Mouse (Mus musculus) neural tube, embryonic 13.5 days (tissue): ENCODE data around the gene Pih1d1. TPM values are rescaled to one million over a fixed set of nuclear protein-coding genes. Genes with fewer than 3 reads are reported as not detected.

Experiments
- ATAC-seq: fragments of 200-750 bp; cut with Nextera tagmentation; 2 replicates; pipeline ENCODE4 v1.8.0; 2017; ENCODE audit warnings: low read depth, mild to moderate bottlenecking, moderate TSS enrichment, moderate library complexity
- H3K27ac ChIP-seq: fragments of 300-500 bp; sonication (generic); replicated peaks from 2 replicates; pipeline ENCODE4 v1.5.1; 2015; ENCODE audit warnings: moderate library complexity, mild to moderate bottlenecking, inconsistent platforms
- H3K27me3 ChIP-seq: fragments of 300-500 bp; sonication (generic); 2 replicates; pipeline ENCODE4 v1.6.1; 2015; ENCODE audit warnings: mild to moderate bottlenecking, inconsistent platforms
- H3K36me3 ChIP-seq: fragments of 300-500 bp; sonication (generic); 2 replicates; pipeline ENCODE4 v1.6.1; 2015; ENCODE audit warnings: mild to moderate bottlenecking, inconsistent platforms
- H3K4me1 ChIP-seq: fragments of 300-500 bp; sonication (generic); replicated peaks from 2 replicates; pipeline ENCODE4 v1.6.1; 2015; ENCODE audit warnings: inconsistent platforms
- H3K4me2 ChIP-seq: fragments of 300-500 bp; sonication (generic); 2 replicates; pipeline ENCODE4 v1.6.1; 2015; ENCODE audit warnings: inconsistent platforms, mild to moderate bottlenecking, moderate library complexity
- H3K4me3 ChIP-seq: fragments of 300-500 bp; sonication (generic); 2 replicates; pipeline ENCODE4 v1.5.1; 2015; ENCODE audit warnings: mild to moderate bottlenecking, inconsistent platforms
- H3K9ac ChIP-seq: fragments of 300-500 bp; sonication (generic); 2 replicates; pipeline ENCODE4 v1.6.1; 2015; ENCODE audit warnings: moderate library complexity, mild to moderate bottlenecking, inconsistent platforms
- H3K9me3 ChIP-seq: fragments of 300-500 bp; sonication (generic); 2 replicates; pipeline ENCODE4 v1.6.1; 2016; ENCODE audit warnings: inconsistent platforms
- WGBS: fragments of 180-500 bp; shearing (Covaris S2); methylation state at CpG from one replicate; pipeline ENCODE4 v1.1.7; 2015; 5-methylcytosine and 5-hydroxymethylcytosine counted together
- polyA plus RNA-seq: library from polyadenylated mRNA; unstranded; fragments of >200 nt; fragmentation: Nextera tagmentation; extraction: Ambion mirVana; gene quantifications from 2 replicates; pipeline ENCODE4 v1.2.1, GENCODE M21; 2015

The Pih1d1 gene
- polyA plus RNA-seq, 1 experiment from 2014 or later: 91.9 TPM

- 18% methylated on average over 8 of the region's 8 CpGs for WGBS
- peak overlapping the region; percentile 5; the same call in 1 of the 2 replicates for H3K9ac ChIP-seq
Observed at GRCm38 (mm10) chr7:45191803-45192363, 37.8 kb downstream of the Pih1d1 start.

GRCm38 (mm10) chr7:45192585-45193310, 38.6 kb downstream of the Pih1d1 start:
- ATAC-seq: no peak
- Histone ChIP-seq H3K27ac (no peak overlapping the region), H3K4me1 (peaks cover 6% of the 10 kb centered on the region; the same call in 1 of the 2 replicates), H3K4me2 (no peak overlapping the region), H3K9me3 (no peaks in the 10 kb centered on the region), H3K36me3 (no peaks in the 10 kb centered on the region), H3K9ac (no peak overlapping the region), H3K4me3 (no peak overlapping the region), H3K27me3 (peaks cover 23% of the 10 kb centered on the region)
- 87% methylated on average over 7 of the region's 7 CpGs for WGBS

More at GRCm38 (mm10) chr7:45191803-45192363, 37.8 kb downstream of the Pih1d1 start:
- H3K27ac ChIP-seq: no peak overlapping the region
- ATAC-seq: no peak
- H3K27me3 ChIP-seq: peaks cover 24% of the 10 kb centered on the region
- no peak overlapping the region for H3K4me3 ChIP-seq
- H3K4me1 ChIP-seq: peaks cover 6% of the 10 kb centered on the region; the same call in 1 of the 2 replicates
- H3K36me3 ChIP-seq: no peaks in the 10 kb centered on the region
- H3K4me2 ChIP-seq: no peak overlapping the region
- H3K9me3 ChIP-seq: no peaks in the 10 kb centered on the region

GRCm38 (mm10) chr7:45193406-45193805, 39.3 kb downstream of the Pih1d1 start:
- Histone ChIP-seq H3K27me3 (peaks cover 19% of the 10 kb centered on the region), H3K36me3 (no peaks in the 10 kb centered on the region), H3K27ac (no peak overlapping the region), H3K9ac (0 out of 2 replicates have a peak overlapping the region, but pooled peaks have one; percentile 17), H3K4me1 (peaks cover 12% of the 10 kb centered on the region; the same call in 1 of the 2 replicates), H3K4me3 (no peak overlapping the region), H3K4me2 (no peak overlapping the region), H3K9me3 (no peaks in the 10 kb centered on the region)
- ATAC-seq: no peak
- WGBS: 65% methylated on average over 5 of the region's 5 CpGs

GRCm38 (mm10) chr7:45193871-45194785, 40.0 kb downstream of the Pih1d1 start:
- ATAC-seq: no peak
- Histone ChIP-seq H3K4me3 (no peak overlapping the region), H3K36me3 (no peaks in the 10 kb centered on the region), H3K9me3 (no peaks in the 10 kb centered on the region), H3K27me3 (peaks cover 16% of the 10 kb centered on the region), H3K9ac (no peak overlapping the region), H3K4me2 (no peak overlapping the region), H3K27ac (no peak overlapping the region), H3K4me1 (peaks cover 12% of the 10 kb centered on the region; the same call in 1 of the 2 replicates)
- 75% methylated on average over 17 of the region's 17 CpGs for WGBS

- no peak overlapping the region for H3K4me3 ChIP-seq
- H3K4me2 ChIP-seq: no peak overlapping the region
- peaks cover 7% of the 10 kb centered on the region; the same call in 1 of the 2 replicates for H3K27me3 ChIP-seq
- no peaks in the 10 kb centered on the region for H3K36me3 ChIP-seq
- no peaks in the 10 kb centered on the region for H3K9me3 ChIP-seq
- no peak overlapping the region for H3K27ac ChIP-seq
- peaks cover 12% of the 10 kb centered on the region; the same call in 1 of the 2 replicates for H3K4me1 ChIP-seq
- no peak for ATAC-seq
- WGBS: 66% methylated on average over 13 of the region's 13 CpGs
- H3K9ac ChIP-seq: 0 out of 2 replicates have a peak overlapping the region, but pooled peaks have one; percentile 12
Observed at GRCm38 (mm10) chr7:45195341-45196175, 41.5 kb downstream of the Pih1d1 start.

- no peak for ATAC-seq
- Histone ChIP-seq H3K36me3 (no peaks in the 10 kb centered on the region), H3K9me3 (no peaks in the 10 kb centered on the region), H3K4me2 (no peak overlapping the region), H3K4me3 (no peak overlapping the region), H3K27ac (no peak overlapping the region), H3K9ac (no peak overlapping the region), H3K4me1 (peaks cover 12% of the 10 kb centered on the region; the same call in 1 of the 2 replicates), H3K27me3 (peaks cover 7% of the 10 kb centered on the region; the same call in 1 of the 2 replicates)
- WGBS: 91% methylated on average over 4 of the region's 4 CpGs
Observed at GRCm38 (mm10) chr7:45196176-45196535, 42.1 kb downstream of the Pih1d1 start.

GRCm38 (mm10) chr7:45196994-45197393, 42.9 kb downstream of the Pih1d1 start:
- Histone ChIP-seq H3K4me2 (no peak overlapping the region), H3K27me3 (peaks cover 4% of the 10 kb centered on the region; the same call in 1 of the 2 replicates), H3K4me3 (no peak overlapping the region), H3K9ac (no peak overlapping the region), H3K36me3 (no peaks in the 10 kb centered on the region), H3K27ac (no peak overlapping the region), H3K4me1 (peaks cover 8% of the 10 kb centered on the region; the same call in 1 of the 2 replicates), H3K9me3 (no peaks in the 10 kb centered on the region)
- ATAC-seq: no peak
- WGBS: 78% methylated on average over 5 of the region's 5 CpGs

GRCm38 (mm10) chr7:45198435-45198834, 44.3 kb downstream of the Pih1d1 start:
- WGBS: 17% methylated on average over 5 of the region's 5 CpGs
- Histone ChIP-seq H3K4me3 (no peak overlapping the region), H3K9me3 (no peaks in the 10 kb centered on the region), H3K36me3 (no peaks in the 10 kb centered on the region), H3K27ac (no peak overlapping the region), H3K4me2 (no peak overlapping the region), H3K27me3 (peaks cover 11% of the 10 kb centered on the region), H3K9ac (no peak overlapping the region), H3K4me1 (peaks cover 6% of the 10 kb centered on the region; the same call in 1 of the 2 replicates)
- ATAC-seq: peak; percentile 75; the same call in 1 of the 2 replicates

GRCm38 (mm10) chr7:45198961-45199360, 44.9 kb downstream of the Pih1d1 start:
- no peak overlapping the region for H3K27ac ChIP-seq
- no peak overlapping the region for H3K4me2 ChIP-seq
- 85% methylated on average over 11 of the region's 11 CpGs for WGBS
- H3K4me3 ChIP-seq: no peak overlapping the region
- no peak overlapping the region for H3K9ac ChIP-seq
- H3K27me3 ChIP-seq: peaks cover 17% of the 10 kb centered on the region
- no peaks in the 10 kb centered on the region for H3K9me3 ChIP-seq
- ATAC-seq: no peak
- H3K4me1 ChIP-seq: peaks cover 6% of the 10 kb centered on the region; the same call in 1 of the 2 replicates
- no peaks in the 10 kb centered on the region for H3K36me3 ChIP-seq

GRCm38 (mm10) chr7:45202654-45203053, 48.6 kb downstream of the Pih1d1 start:
- Histone ChIP-seq H3K27me3 (peaks cover 14% of the 10 kb centered on the region), H3K9me3 (no peaks in the 10 kb centered on the region), H3K27ac (no peak overlapping the region), H3K4me2 (no peak overlapping the region), H3K9ac (0 out of 2 replicates have a peak overlapping the region, but pooled peaks have one; percentile 22), H3K36me3 (no peaks in the 10 kb centered on the region), H3K4me1 (peaks cover 11% of the 10 kb centered on the region; the same call in 1 of the 2 replicates), H3K4me3 (no peak overlapping the region)
- 69% methylated on average over 10 of the region's 10 CpGs for WGBS
- ATAC-seq: no peak
